31 mouse cellular contexts compared by ENCODE assay signal in genomic region chr11:75608776-75609175, GRCm38 (mm10). TPM values are rescaled to one million over a fixed set of nuclear protein-coding genes. Genes with fewer than 3 reads are reported as not detected.
A peak's percentile ranks its signal among the peaks of the same experiment; 100 is the strongest.
DNase-seq lines count a peak whose midpoint lies in the region; ATAC-seq lines count a peak whose summit lies in the region.
"Had no signal": no experiment of that assay in that cellular context is flagged by ENCODE, and none has a peak within 500 bp of the region (broad histone marks: within the 10 kb centered on the region; RNA-seq: fewer than 3 reads in every experiment).

No protein-coding gene starts in this region.

- peaks cover 85% of the 10 kb centered on the region for H3K36me3 ChIP-seq in kidney, embryonic 15.5 days

- no peak overlapping the region for H3K9ac ChIP-seq in kidney, embryonic 15.5 days
- H3K9ac ChIP-seq: embryonic facial prominence, embryonic 13.5 days; forebrain, embryonic 12.5 days; forebrain, embryonic 15.5 days; heart, embryonic 12.5 days; heart, embryonic 15.5 days; hindbrain, embryonic 13.5 days had no signal

- WGBS in kidney, embryonic 15.5 days: 93% methylated on average over 5 of the region's 5 CpGs

- no peak overlapping the region for H3K4me3 ChIP-seq in kidney, embryonic 15.5 days (replicated peaks)
- H3K4me3 ChIP-seq: embryonic facial prominence, embryonic 10.5 days; embryonic facial prominence, embryonic 13.5 days; erythroblast, embryonic 14.5 days; forebrain, embryonic 12.5 days; forebrain, embryonic 15.5 days; heart, embryonic 12.5 days; heart, embryonic 15.5 days; hindbrain, embryonic 10.5 days; hindbrain, embryonic 13.5 days had no signal

- no peaks in the 10 kb centered on the region for H3K9me3 ChIP-seq in kidney, embryonic 15.5 days (replicated peaks)
- H3K9me3 ChIP-seq: embryonic facial prominence, embryonic 10.5 days; embryonic facial prominence, embryonic 13.5 days; forebrain, embryonic 12.5 days; forebrain, embryonic 15.5 days; G1E; heart, embryonic 12.5 days; heart, embryonic 15.5 days; hindbrain, embryonic 10.5 days; hindbrain, embryonic 13.5 days had no signal

- H3K27ac ChIP-seq in kidney, embryonic 15.5 days: no peak overlapping the region
- H3K27ac ChIP-seq: embryonic facial prominence, embryonic 10.5 days; embryonic facial prominence, embryonic 13.5 days; forebrain, embryonic 12.5 days; forebrain, embryonic 15.5 days; heart, embryonic 15.5 days; hindbrain, embryonic 10.5 days; hindbrain, embryonic 13.5 days had no signal

- no peaks in the 10 kb centered on the region for H3K27me3 ChIP-seq in kidney, embryonic 15.5 days
- H3K27me3 ChIP-seq: CH12.LX; embryonic facial prominence, embryonic 13.5 days; forebrain, embryonic 12.5 days; forebrain, embryonic 15.5 days; heart, embryonic 12.5 days; heart, embryonic 15.5 days; hindbrain, embryonic 13.5 days; Patski had no signal

- no peak for ATAC-seq in kidney, embryonic 15.5 days (replicated peaks; ENCODE audit: low FRiP score)
- ATAC-seq: forebrain, embryonic 15.5 days; Patski had no signal

- peak; percentile 51 for DNase-seq in kidney, adult 11 months
- no peak for DNase-seq in kidney, postnatal 10 days
- peak; percentile 58 to 67 for DNase-seq in kidney, adult 8-10 months
- DNase-seq in kidney, postnatal 14 days: peak; percentile 48
- DNase-seq in kidney, postnatal 36 days: peak; percentile 65 to 67
- no peak for DNase-seq in T-cell, adult 2 months (ENCODE audit: low spot score)
- DNase-seq: adrenal gland, adult 2 months; adrenal gland, postnatal 14 days; B cell, adult 2 months; cerebellum, adult 11 months; cerebellum, adult 8-10 months; cerebellum, postnatal 10 days; cerebellum, postnatal 36 days; embryo, embryonic 11 days; gastrocnemius, postnatal 25 days; heart, adult 18-20 months; heart, postnatal 10 days; heart, postnatal 36 days had no signal

- H3K4me1 ChIP-seq in kidney, embryonic 15.5 days: peaks cover 16% of the 10 kb centered on the region
- H3K4me1 ChIP-seq: embryonic facial prominence, embryonic 10.5 days; embryonic facial prominence, embryonic 13.5 days; forebrain, embryonic 12.5 days; forebrain, embryonic 15.5 days; heart, embryonic 12.5 days; heart, embryonic 15.5 days; hindbrain, embryonic 10.5 days; hindbrain, embryonic 13.5 days had no signal

- H3K4me2 ChIP-seq in kidney, embryonic 15.5 days: no peak overlapping the region
- H3K4me2 ChIP-seq: embryonic facial prominence, embryonic 13.5 days; forebrain, embryonic 12.5 days; forebrain, embryonic 15.5 days; heart, embryonic 12.5 days; heart, embryonic 15.5 days; hindbrain, embryonic 13.5 days had no signal

RNA-seq across cellular contexts. Expression of gene Pitpna, which starts 20.9 kb away (rescaled TPM):
- 77.6 and 83.5 TPM in 2 replicates for polyA plus RNA-seq in kidney, embryonic 15.5 days (2015; fragmentation: Nextera tagmentation; extraction: Ambion mirVana)

RNA-seq across cellular contexts. Expression of gene Inpp5k, which starts 22.0 kb away (rescaled TPM):
- 26.6 and 28.7 TPM in 2 replicates for polyA plus RNA-seq in kidney, embryonic 15.5 days (2015; fragmentation: Nextera tagmentation; extraction: Ambion mirVana)

RNA-seq across cellular contexts. Expression of gene Myo1c, which starts 41.5 kb away (rescaled TPM):
- 59.8 and 67.6 TPM in 2 replicates for polyA plus RNA-seq in kidney, embryonic 15.5 days (2015; fragmentation: Nextera tagmentation; extraction: Ambion mirVana)

Comparison
In these comparisons a context has a peak if more than half of its experiments do, and no peak if none do; other contexts are left out.
1. DNase-seq: peak in kidney, adult 11 months (single experiment), kidney, adult 8-10 months (2 of 2), kidney, postnatal 14 days (single experiment) and kidney, postnatal 36 days (2 of 2); none in kidney, postnatal 10 days (single experiment) and T-cell, adult 2 months (single experiment).